Mouse (Mus musculus): Measurements from ENCODE around the gene Rhcg. TPM values are rescaled to one million over a fixed set of nuclear protein-coding genes. Genes with fewer than 3 reads are reported as not detected.

The Rhcg gene
- polyA plus RNA-seq, 1 experiment from 2014 or later: 1.4 TPM

GRCm38 (mm10) chr7:79612783-79613182 is 4.7 kb downstream of the Rhcg start:
- Histone ChIP-seq H3K36me3 (ENCODE audit: control insufficient read depth, insufficient read depth, low read length) (no peaks in the 10 kb centered on the region), H3K4me2 (replicated peaks; ENCODE audit: low read depth, low read length) (no peak overlapping the region), H3K4me3 (ENCODE audit: low read depth, low read length) (no peak overlapping the region), H3K9ac (ENCODE audit: low read depth, low read length) (no peak overlapping the region), H3K4me1 (replicated peaks; ENCODE audit: control insufficient read depth, insufficient read depth, low read length) (no peaks in the 10 kb centered on the region; the same call in 1 of the 2 replicates), H3K27ac (ENCODE audit: low read depth, low read length) (no peak overlapping the region), H3K9me3 (ENCODE audit: control insufficient read depth, low read length) (no peaks in the 10 kb centered on the region), H3K27me3 (ENCODE audit: control insufficient read depth, insufficient read depth, low read length) (peaks cover 23% of the 10 kb centered on the region)
- ATAC-seq (ENCODE audit: low FRiP score) (no peak; the same call in 1 of the 2 replicates), DNase-seq (ENCODE audit: low spot score) (peak; percentile 73)
- WGBS: 12% methylated on average over 6 of the region's 6 CpGs

- H3K27me3 ChIP-seq (ENCODE audit: control insufficient read depth, insufficient read depth, low read length): peaks cover 17% of the 10 kb centered on the region
- DNase-seq (ENCODE audit: low spot score): no peak
- no peaks in the 10 kb centered on the region for H3K36me3 ChIP-seq (ENCODE audit: control insufficient read depth, insufficient read depth, low read length)
- no peak overlapping the region for H3K4me3 ChIP-seq (ENCODE audit: low read depth, low read length)
- no peak overlapping the region for H3K27ac ChIP-seq (ENCODE audit: low read depth, low read length)
- no peaks in the 10 kb centered on the region for H3K9me3 ChIP-seq (ENCODE audit: control insufficient read depth, low read length)
- no peak for ATAC-seq (ENCODE audit: low FRiP score)
- 71% methylated on average over 9 of the region's 9 CpGs for WGBS
- no peak overlapping the region for H3K4me2 ChIP-seq (replicated peaks; ENCODE audit: low read depth, low read length)
- no peak overlapping the region for H3K9ac ChIP-seq (ENCODE audit: low read depth, low read length)
- peaks cover 2% of the 10 kb centered on the region for H3K4me1 ChIP-seq (replicated peaks; ENCODE audit: control insufficient read depth, insufficient read depth, low read length)
Measured at GRCm38 (mm10) chr7:79611901-79612300, 5.6 kb downstream of the Rhcg start.

- no peak overlapping the region for H3K27ac ChIP-seq (ENCODE audit: low read depth, low read length)
- H3K4me3 ChIP-seq (ENCODE audit: low read depth, low read length): peak overlapping the region; percentile 3; the same call in 1 of the 2 replicates
- WGBS: under 1% methylated on average over 25 of the region's 25 CpGs
- H3K4me1 ChIP-seq (replicated peaks; ENCODE audit: control insufficient read depth, insufficient read depth, low read length): peaks cover 2% of the 10 kb centered on the region
- peaks cover 2% of the 10 kb centered on the region; the same call in 1 of the 2 replicates for H3K27me3 ChIP-seq (ENCODE audit: control insufficient read depth, insufficient read depth, low read length)
- no peaks in the 10 kb centered on the region for H3K36me3 ChIP-seq (ENCODE audit: control insufficient read depth, insufficient read depth, low read length)
- H3K4me2 ChIP-seq (replicated peaks; ENCODE audit: low read depth, low read length): peak overlapping the region; percentile 47
- DNase-seq (ENCODE audit: low spot score) (peak; percentile 79), ATAC-seq (ENCODE audit: low FRiP score) (peak; percentile 79)
- H3K9me3 ChIP-seq (ENCODE audit: control insufficient read depth, low read length): no peaks in the 10 kb centered on the region
- H3K9ac ChIP-seq (ENCODE audit: low read depth, low read length): peak overlapping the region; percentile 17; the same call in 1 of the 2 replicates
Measured at GRCm38 (mm10) chr7:79607263-79607921, 10.1 kb downstream of the Rhcg start.

- 43% methylated on average over 3 of the region's 3 CpGs for WGBS
- Histone ChIP-seq H3K36me3 (ENCODE audit: control insufficient read depth, insufficient read depth, low read length) (no peaks in the 10 kb centered on the region), H3K4me3 (ENCODE audit: low read depth, low read length) (peak overlapping the region; percentile 3; the same call in 1 of the 2 replicates), H3K9me3 (ENCODE audit: control insufficient read depth, low read length) (no peaks in the 10 kb centered on the region), H3K9ac (ENCODE audit: low read depth, low read length) (no peak overlapping the region; the same call in 1 of the 2 replicates), H3K27ac (ENCODE audit: low read depth, low read length) (no peak overlapping the region), H3K27me3 (ENCODE audit: control insufficient read depth, insufficient read depth, low read length) (peaks cover 2% of the 10 kb centered on the region; the same call in 1 of the 2 replicates), H3K4me2 (replicated peaks; ENCODE audit: low read depth, low read length) (peak overlapping the region; percentile 47), H3K4me1 (replicated peaks; ENCODE audit: control insufficient read depth, insufficient read depth, low read length) (peaks cover 2% of the 10 kb centered on the region)
- ATAC-seq (ENCODE audit: low FRiP score) (peak; percentile 18), DNase-seq (ENCODE audit: low spot score) (no peak)
Measured at GRCm38 (mm10) chr7:79606766-79607165, 10.7 kb downstream of the Rhcg start.

- Histone ChIP-seq H3K4me1 (replicated peaks; ENCODE audit: control insufficient read depth, insufficient read depth, low read length) (no peaks in the 10 kb centered on the region; the same call in 1 of the 2 replicates), H3K27me3 (ENCODE audit: control insufficient read depth, insufficient read depth, low read length) (peaks cover 8% of the 10 kb centered on the region; the same call in 1 of the 2 replicates), H3K4me2 (replicated peaks; ENCODE audit: low read depth, low read length) (no peak overlapping the region), H3K4me3 (ENCODE audit: low read depth, low read length) (no peak overlapping the region), H3K27ac (ENCODE audit: low read depth, low read length) (no peak overlapping the region), H3K9me3 (ENCODE audit: control insufficient read depth, low read length) (no peaks in the 10 kb centered on the region), H3K36me3 (ENCODE audit: control insufficient read depth, insufficient read depth, low read length) (no peaks in the 10 kb centered on the region), H3K9ac (ENCODE audit: low read depth, low read length) (no peak overlapping the region)
- no peak for ATAC-seq (ENCODE audit: low FRiP score)
- no peak for DNase-seq (ENCODE audit: low spot score)
- WGBS: 70% methylated on average over 8 of the region's 8 CpGs
Measured at GRCm38 (mm10) chr7:79602006-79602405, 15.5 kb downstream of the Rhcg start.

- no peak for ATAC-seq (ENCODE audit: low FRiP score)
- H3K4me1 ChIP-seq (replicated peaks; ENCODE audit: control insufficient read depth, insufficient read depth, low read length): no peaks in the 10 kb centered on the region
- H3K27ac ChIP-seq (ENCODE audit: low read depth, low read length): no peak overlapping the region
- 76% methylated on average over 10 of the region's 10 CpGs for WGBS
- H3K36me3 ChIP-seq (ENCODE audit: control insufficient read depth, insufficient read depth, low read length): no peaks in the 10 kb centered on the region
- no peak overlapping the region for H3K4me3 ChIP-seq (ENCODE audit: low read depth, low read length)
- H3K4me2 ChIP-seq (replicated peaks; ENCODE audit: low read depth, low read length): no peak overlapping the region
- H3K27me3 ChIP-seq (ENCODE audit: control insufficient read depth, insufficient read depth, low read length): peaks cover 14% of the 10 kb centered on the region; the same call in 1 of the 2 replicates
- DNase-seq (ENCODE audit: low spot score): no peak
- H3K9ac ChIP-seq (ENCODE audit: low read depth, low read length): no peak overlapping the region
- no peaks in the 10 kb centered on the region for H3K9me3 ChIP-seq (ENCODE audit: control insufficient read depth, low read length)
Measured at GRCm38 (mm10) chr7:79600122-79600521, 17.3 kb downstream of the Rhcg start.

GRCm38 (mm10) chr7:79594854-79595253 is 22.6 kb downstream of the Rhcg start:
- no peak overlapping the region for H3K4me3 ChIP-seq (ENCODE audit: low read depth, low read length)
- no peaks in the 10 kb centered on the region for H3K36me3 ChIP-seq (ENCODE audit: control insufficient read depth, insufficient read depth, low read length)
- 10% methylated on average over 7 of the region's 7 CpGs for WGBS
- ATAC-seq (ENCODE audit: low FRiP score): peak; percentile 44
- peak; percentile 91 for DNase-seq (ENCODE audit: low spot score)
- H3K27ac ChIP-seq (ENCODE audit: low read depth, low read length): no peak overlapping the region
- H3K9me3 ChIP-seq (ENCODE audit: control insufficient read depth, low read length): no peaks in the 10 kb centered on the region
- no peak overlapping the region for H3K9ac ChIP-seq (ENCODE audit: low read depth, low read length)
- peaks cover 54% of the 10 kb centered on the region for H3K27me3 ChIP-seq (ENCODE audit: control insufficient read depth, insufficient read depth, low read length)
- H3K4me2 ChIP-seq (replicated peaks; ENCODE audit: low read depth, low read length): no peak overlapping the region
- peaks cover 22% of the 10 kb centered on the region for H3K4me1 ChIP-seq (replicated peaks; ENCODE audit: control insufficient read depth, insufficient read depth, low read length)

- Histone ChIP-seq H3K27me3 (ENCODE audit: control insufficient read depth, insufficient read depth, low read length) (peaks cover 57% of the 10 kb centered on the region), H3K36me3 (ENCODE audit: control insufficient read depth, insufficient read depth, low read length) (no peaks in the 10 kb centered on the region), H3K27ac (ENCODE audit: low read depth, low read length) (peak overlapping the region; percentile 62), H3K9me3 (ENCODE audit: control insufficient read depth, low read length) (no peaks in the 10 kb centered on the region), H3K9ac (ENCODE audit: low read depth, low read length) (peak overlapping the region; percentile 42; the same call in 1 of the 2 replicates), H3K4me2 (replicated peaks; ENCODE audit: low read depth, low read length) (peak overlapping the region; percentile 74), H3K4me3 (ENCODE audit: low read depth, low read length) (peak overlapping the region; percentile 31), H3K4me1 (replicated peaks; ENCODE audit: control insufficient read depth, insufficient read depth, low read length) (peaks cover 22% of the 10 kb centered on the region)
- DNase-seq (ENCODE audit: low spot score) (peak; percentile 72), ATAC-seq (ENCODE audit: low FRiP score) (peak; percentile 56)
- 2% methylated on average over 37 of the region's 42 CpGs for WGBS
Measured at GRCm38 (mm10) chr7:79591812-79592731, 25.4 kb downstream of the Rhcg start.
